Mouse (Mus musculus): ENCODE measurements around the gene 1700025G04Rik.

DNA sequence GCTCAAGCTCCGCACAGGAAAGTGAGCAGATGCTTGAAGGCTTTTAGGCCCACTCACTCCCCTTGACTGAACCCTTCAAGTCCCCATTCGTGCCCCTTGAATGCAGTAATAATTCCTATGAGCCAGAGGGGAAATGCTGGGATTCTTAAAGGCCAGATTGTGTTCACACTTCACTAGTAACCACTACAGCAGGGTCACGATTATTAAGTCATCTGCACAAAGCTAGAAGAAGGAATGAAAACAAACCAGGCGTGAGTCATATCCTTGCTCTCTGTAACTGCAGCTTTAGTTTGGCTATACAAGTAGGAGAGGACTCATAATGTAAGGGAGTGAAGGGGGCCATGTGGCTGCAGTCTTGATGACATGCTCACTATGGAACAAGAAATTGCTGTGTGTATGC lies 182.9 kb downstream of the 1700025G04Rik start:
- TF ChIP-seq CTCF (IDR thresholded peaks at IDR 0.05; ENCODE audit: borderline replicate concordance, control insufficient read depth, extremely low read depth, insufficient read depth, low read length, poor library complexity) (no peak), POLR2A (IDR thresholded peaks at IDR 0.05; ENCODE audit: control insufficient read depth, extremely low read depth, insufficient read depth, low read length, poor library complexity) (no peak)

All from thymus, adult 2 months (tissue).